Mouse (Mus musculus) ovary, postnatal 36 days (tissue): ENCODE measurements at regions not wholly inside any gene's neighbourhood (a gene's known extent, or its start where the extent isn't known, plus 50 kb on each side); places are given as distances from the start of the nearest gene placed in this dataset.

ENCODE experiments used
- DNase-seq: peaks from one replicate; pipeline ENCODE4 v3.0.0; 2022; ENCODE audit warnings: low spot score, mixed read lengths

DNA sequence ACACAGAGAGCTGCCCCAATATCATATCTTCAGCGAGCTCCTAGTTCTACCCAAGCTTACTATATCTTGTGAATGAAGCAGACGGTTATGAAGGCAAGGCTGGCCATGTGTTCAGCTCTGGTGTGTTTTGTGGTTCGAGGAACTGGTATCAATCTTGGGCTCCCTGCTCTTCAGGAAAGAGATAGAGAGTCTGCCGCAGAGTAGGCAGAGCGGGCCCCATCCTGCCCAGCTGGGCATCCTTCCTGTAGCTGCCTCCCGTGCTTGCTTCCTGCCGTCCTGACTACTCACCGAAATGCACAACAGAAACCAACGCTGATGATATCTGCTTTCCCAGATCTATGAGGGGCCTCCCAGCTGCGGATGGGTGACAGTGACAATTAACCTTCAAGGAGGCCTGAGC lies 60.3 kb downstream of the Snrpe start:
- no peak for DNase-seq

DNA sequence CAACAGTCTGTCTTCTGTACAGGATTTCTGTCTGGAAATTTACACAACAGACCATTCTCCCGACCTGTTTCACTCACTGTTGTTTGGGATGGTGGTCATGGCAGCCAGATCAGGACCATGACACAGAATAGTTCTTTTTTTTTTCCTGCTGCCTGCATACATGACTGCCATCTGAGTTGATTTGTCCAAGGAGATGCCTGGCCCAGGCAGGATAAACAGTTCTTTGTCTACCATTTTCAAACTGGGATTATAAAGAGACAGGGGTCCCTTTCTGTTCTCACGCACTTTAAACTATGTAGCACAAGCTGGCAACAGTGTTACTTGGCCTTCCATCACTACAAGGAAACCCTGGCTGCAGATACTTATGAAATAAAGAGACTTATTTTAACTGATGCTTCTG lies 61.1 kb downstream of the Snrpe start:
- DNase-seq: no peak

DNA sequence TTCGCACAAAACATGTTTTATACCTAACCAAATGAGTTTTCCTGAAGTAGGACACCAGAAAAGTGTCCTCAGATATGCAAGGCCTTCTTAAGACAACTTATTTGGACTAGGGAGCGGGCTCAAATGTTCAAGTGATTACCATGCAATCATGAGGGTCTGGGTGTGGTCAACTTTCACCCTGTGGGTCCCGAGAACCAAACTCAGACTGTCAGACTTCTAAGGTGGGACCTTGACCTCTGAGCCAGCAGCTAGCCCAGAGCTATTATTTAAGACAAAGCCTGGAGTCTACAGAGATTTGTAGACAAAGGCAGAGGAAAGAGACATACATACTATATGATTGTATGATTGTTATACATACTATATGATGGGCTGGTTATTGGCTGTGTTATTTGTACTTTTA lies 62.5 kb downstream of the Snrpe start:
- no peak for DNase-seq

DNA sequence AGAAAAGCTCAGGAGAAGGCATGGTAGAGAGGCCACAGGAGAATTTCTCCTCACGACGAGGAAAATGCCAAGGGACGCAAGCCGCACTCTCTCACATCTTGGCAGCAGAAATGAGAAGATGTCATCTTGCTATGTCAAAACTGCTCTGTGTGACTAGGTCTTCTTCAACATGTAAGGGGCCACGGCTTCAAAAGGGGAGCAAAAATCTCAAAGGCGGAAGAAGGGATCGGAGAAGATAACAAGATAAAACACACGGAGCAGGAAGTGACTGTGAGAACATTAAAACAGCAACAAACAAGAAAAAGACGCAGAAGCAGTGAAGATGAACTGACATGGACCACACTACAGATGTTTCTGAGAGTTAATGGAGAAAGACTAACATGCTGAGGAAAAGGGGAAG lies 65.1 kb downstream of the Snrpe start:
- no peak for DNase-seq

DNA sequence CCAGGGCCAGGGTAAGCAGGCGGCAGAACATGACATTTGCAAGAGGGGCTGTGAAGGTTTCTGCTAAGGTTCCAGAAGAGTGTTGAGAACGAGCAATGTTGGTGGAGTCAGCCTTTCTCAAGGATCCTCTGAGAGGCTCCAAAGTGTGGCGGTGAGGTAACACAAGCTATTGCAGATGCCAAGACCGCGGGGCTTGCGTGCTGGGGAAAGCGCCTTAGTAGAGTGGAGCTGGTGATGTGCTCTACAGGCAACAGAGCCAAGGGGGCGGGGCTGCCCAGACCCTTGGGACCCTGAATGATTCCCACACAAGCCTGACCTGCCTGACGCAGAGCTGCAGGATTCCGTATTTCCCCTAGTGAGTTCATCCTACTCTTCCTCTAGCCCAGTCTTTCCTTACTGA lies 66.3 kb downstream of the Snrpe start:
- no peak for DNase-seq

DNA sequence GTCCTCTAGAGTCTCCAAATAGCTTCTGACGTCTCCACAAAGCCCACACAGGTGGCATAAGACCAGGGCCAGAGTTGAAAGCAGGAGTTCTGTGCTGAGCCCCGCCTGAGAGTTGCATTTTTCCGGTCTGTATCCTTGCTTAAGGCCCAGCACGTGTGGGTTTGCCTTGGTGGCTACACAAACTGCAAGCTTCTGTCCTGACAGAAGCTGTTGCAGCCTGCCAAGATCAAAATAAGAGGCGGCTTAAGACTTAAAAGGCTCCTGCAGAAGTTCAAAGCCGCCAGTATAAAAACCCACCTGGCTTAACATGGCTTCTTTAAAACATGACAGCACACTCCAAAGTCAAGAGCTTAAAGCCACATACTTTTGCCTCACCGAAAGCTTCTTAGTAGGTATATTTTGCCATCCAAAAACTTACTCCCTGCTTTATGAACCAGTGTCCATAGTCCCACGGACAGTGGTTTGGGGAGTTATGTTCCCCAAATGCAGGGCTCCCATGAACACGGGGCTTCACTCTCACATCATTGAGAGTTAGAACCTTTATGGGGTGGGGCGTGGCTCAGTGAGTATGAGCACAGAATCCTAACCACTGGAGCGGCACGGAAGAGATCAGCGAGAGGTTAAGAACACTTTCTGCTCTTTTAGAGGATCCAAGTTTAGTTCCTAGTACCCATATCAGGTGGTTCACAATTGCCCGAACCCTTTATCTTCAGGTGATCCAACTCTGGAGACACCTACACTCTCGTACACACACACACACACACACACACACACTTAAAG lies 67.9 kb downstream of the Snrpe start:
- DNase-seq: no peak

DNA sequence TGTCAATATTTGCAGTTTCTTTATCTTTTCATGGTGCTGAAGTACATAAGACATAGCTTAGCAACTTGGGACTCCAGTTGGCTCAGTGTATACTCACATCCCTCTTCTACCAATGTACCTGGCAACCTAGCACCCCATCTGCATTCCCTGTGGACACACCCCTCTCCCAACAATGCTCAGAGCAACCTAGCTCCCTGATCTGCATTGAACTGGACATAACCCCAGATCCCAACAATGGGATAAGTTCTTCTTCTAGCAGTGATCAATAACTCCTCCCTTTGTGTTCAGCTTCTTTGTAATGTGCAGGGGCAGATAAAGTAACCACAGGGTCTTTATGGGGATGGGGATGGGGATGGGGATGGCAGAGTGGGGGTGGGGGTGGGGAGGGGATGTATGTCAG lies 79.4 kb downstream of the Snrpe start:
- DNase-seq: no peak

DNA sequence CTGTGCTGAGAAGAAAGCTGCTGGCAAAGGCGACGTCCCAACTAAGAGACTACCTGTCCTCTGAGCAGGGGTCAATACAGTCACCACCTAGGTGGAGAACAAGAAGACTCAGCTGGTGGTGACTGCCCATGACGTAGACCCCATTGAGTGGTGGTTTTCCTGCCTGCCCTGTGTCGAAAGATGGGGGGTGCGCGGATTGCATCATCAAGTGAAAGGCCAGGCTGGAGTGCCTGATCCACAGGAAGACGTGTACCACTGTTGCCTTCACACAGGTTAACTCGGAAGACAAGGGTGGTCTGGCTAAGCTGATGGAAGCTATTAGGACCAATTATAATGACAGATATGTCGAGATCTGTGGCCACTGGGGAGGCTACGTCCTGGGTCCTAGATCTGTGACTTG lies 80.3 kb downstream of the Snrpe start:
- DNase-seq: no peak

DNA sequence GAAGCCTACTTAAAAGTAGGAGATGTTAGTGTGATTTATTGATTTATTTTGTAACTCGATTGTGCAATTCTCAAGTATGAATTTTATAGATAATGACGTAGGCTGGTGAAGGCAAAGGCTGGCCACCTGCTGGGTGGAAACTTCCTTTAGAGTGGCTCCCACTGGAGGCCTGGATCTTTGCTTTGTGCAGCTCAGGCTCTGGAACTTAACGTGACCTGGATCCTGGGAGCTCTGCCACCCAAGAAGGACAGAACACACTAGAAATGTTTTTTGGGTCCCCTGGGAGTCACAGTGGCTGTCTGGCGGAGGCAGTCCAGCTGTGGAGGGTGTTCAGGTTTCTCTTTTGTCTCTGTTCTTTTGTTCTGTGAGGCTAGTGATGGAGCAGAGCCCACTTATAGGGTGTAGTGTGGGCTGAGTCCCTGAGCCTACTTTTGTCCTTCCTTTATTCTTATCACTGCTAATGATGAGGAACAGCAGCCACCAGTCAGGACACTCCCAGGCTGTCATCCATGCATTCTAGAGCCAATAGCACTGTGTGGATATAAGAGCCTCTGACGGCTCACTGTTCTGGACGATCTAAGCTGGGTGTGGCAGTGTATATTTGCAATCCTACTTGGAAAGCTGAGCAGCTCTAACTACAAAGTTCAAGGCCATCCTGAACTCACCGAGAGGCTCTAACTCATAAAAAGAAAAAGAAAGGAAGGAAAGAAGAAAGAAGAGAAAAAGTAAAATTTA lies 82.3 kb downstream of the Snrpe start:
- DNase-seq: no peak

DNA sequence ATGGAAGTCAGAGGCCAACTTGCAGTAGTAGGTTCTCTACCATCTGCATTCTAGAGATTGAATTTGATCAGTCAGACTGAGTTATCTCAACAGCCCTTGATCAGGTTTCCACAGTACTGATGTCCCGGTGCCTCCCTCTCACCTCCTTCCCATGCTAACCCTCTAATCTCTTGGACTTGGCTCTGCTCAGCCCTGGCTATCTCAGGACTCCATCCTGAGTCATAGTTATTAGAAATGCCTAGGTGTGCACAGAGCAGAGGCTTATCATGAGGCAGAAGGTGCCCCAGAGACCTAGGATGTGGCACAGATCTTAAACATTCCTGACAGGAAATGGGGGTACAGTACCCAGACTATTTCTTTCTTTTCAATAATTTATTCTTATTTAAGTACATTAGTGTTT lies 87.3 kb downstream of the Snrpe start:
- DNase-seq: no peak

DNA sequence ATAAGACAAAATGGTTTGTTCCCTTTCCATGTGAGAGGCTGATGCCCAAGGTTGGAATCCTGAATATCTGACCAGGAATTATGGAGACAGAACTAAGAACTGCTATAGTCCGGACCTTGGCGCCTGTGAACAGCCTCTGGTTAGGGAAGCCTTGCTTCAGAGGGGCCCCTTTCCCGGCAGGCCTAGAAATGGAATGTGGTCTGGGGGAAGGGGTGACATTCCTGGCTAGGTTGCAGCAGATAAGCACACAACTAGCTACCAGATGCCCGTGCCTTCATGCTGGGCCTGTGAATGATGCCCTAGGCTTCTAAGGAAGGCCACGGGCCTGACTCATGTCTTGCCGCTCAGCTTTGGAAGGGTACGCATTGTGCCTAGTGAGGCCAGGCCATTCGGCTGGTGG lies 89.4 kb downstream of the Snrpe start:
- DNase-seq: no peak

DNA sequence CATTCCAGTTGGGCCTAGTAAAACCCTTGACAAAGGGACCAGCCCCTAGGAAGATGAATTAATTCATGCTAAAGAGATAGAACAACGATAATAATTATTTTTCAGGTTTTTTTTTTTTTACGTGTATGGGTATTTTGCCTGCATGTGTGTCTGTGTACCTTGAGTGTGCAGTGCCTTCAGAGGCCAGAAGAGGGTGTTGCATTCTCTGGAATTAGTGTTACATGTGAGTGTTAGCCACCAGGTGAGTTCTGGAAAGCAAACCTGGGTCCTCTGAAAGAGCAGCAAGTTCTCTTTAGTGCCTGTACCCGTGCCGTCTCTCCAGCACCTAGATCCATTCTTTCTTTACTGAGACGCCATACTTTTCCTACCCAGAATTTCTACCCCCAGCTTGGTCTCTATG lies 92.8 kb upstream of the Sox13 start:
- DNase-seq: no peak

DNA sequence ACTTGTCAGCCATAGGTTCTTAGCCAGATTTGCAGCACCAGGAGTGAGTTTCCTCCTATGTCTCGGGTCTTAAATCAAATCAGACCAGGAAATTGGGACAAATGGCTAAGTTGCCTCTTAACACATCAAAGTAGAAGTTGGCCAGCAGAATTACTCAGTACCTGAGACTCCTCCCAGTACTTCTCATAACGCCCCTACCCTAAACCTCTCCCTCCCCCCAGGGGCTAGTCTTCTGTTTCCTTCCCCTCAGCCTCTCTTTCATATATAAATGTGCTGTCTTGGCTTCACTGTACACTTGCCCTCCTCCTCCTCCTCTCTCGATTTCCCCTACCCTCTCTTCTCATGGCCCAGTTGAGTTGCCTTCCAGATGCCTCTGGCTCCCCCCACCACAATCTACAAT lies 79.9 kb upstream of the Sox13 start:
- DNase-seq: no peak

DNA sequence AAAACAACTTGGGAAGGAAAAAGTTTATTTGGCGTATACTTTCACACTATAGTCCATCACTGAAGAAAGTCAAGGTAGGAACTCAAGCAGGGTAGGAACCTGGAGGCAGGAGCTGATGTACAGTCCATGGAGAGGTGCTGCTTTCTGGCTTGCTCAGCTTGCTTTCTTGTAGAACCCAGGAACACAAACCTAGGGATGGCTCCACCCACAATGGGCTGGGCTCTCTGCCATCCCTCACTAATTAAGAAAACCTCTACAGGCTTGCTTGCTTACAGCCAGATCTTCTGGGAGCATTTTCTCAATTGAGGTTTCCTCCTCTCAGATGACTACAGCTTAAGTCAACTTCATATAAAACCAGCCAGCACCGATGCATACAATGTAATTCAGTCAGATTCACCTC lies 79.2 kb upstream of the Sox13 start:
- DNase-seq: no peak

DNA sequence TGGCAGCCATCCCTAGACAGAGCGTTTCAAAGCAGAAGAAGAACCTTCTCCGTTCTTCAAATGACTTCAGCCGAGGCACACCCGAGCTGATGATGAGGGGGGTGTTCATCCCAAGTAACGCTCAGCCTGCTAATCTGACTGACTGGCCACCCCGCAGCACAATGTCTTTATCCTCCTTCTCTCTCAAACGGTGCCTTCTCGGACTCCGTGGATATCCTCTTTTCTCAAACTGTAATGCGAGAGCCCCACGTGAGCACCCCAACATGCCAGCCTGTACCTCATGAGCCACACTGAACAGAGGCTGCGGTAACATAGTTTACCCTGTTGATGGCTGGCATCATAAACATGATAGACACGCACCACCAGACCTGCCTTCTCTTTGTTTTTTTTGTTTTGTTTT lies 76.8 kb upstream of the Sox13 start:
- DNase-seq: no peak

DNA sequence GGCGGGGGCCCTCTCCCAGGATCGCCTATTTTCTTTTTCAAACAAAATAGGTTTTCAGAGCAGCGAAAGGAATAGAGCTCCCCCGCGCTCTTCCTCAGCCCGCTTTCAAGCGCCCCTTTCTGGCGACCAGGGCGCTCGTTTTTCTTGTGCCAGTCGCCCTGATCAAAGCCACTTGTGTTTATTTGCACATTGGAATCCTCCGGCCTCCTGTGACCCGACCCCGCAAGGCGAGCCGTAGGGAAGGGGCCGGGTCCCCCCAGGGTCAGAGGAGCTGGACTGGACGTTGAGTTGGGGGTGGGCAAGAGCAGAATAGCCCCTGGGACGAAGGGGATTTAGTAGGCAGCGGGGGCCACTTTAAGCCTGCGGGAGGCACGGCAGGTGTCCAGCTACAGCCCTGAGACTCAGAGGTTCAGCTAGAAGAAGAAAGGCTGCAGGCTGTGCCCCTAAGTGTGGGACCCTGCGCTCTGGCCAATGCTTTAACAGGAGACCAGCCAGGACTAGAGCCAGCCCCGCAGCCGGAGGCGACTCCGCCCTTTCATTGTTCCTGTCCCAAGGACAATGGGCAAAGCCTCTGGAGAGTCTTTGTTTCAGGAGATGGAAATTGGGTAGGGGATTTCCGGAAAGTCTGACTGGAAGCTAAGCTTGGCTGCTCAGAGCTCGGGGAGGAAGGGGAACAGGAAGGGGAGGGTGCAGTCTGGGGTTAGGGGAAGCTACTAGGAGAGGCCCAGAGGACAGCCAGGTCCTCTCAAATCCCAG lies 69.0 kb upstream of the Sox13 start:
- peak; percentile 44 for DNase-seq

DNA sequence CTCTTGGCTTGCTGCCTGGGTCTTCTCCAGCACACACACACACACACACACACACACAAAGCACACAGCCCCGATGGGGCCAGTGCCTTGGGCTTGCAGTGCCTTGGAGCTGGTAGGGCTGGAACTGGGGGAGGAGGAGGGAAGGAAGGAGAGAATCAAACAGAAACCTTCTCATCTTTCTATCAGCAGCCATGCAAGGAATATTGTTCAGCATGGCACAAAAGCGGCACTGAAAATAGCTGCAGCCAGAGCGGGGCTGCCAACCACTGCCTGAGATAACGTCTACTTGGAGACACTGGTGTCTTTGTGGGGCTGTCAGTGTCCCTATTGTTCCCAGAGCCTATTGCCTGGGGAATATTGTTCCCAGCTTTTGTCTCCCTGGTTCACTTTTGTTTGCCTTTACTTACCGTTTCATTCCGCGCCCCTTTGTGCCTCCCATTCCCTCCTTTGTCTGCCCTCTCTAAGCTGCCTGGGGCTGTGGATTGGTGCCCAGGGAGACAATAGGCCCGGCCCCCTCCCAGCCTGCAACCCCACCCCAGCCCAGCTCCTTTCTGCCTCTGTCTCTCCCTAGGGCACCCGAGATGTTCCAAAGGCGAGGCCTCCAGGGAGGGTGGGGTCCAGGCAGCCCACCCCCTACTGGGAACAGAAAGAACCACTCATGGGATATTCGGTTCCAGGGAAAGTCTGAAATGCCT lies 68.3 kb upstream of the Sox13 start:
- DNase-seq: peak; percentile 42

DNA sequence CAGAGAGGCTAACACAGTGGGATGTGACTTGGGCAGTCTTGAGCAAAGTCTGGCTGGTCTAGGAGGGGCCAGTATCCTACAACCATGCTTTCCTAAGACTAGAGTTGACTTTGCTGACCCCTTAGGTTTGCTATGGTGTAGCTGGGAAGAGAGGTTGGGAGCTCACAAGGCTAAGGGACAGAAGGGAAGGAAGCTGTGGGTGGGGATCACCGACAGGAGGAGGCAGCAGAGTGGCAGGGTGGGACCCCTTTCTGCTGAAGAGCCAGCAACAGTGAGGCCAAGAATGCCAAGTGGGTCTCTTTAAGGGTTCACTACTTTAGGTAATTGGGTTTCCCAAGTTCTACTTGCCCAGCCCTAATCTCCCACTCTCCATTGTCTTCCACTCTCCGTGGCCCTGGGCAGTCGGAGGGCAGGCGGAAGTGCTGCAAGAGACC lies 67.7 kb upstream of the Sox13 start:
- DNase-seq: no peak

DNA sequence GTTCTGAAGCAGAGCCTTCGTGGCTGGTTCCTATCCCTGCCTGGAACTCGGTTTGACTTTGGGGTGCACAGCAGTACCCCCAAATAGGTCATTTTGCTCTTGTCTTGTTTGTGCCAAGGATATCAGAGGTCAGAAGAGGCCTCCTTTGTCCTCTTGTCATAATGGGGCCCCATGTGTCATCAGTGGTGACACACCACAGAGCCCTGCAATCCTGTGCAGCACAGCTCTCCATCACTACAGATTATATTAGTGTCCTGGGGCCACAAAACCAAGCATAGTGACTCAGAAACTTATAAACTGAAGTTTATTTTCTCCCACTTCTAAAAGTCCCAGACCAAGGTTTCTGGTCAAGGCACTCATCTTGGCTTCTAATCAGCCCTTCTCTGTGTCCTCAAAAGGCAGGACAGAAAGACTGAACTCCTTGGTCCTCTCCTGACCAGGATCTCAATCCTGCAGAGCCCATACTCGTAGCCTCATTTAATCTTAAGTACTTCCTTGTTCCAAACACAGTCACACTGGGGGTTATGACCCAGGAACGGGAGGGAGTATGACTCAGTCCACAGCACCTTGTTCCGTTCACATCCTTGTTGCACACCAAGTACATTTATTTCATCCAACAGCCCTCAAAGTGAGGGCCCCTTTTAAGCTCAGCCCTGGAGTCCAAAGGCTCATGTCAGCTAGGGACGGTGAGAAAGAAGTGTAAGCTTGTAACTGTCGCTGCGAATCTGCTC lies 63.2 kb upstream of the Sox13 start:
- no peak for DNase-seq

DNA sequence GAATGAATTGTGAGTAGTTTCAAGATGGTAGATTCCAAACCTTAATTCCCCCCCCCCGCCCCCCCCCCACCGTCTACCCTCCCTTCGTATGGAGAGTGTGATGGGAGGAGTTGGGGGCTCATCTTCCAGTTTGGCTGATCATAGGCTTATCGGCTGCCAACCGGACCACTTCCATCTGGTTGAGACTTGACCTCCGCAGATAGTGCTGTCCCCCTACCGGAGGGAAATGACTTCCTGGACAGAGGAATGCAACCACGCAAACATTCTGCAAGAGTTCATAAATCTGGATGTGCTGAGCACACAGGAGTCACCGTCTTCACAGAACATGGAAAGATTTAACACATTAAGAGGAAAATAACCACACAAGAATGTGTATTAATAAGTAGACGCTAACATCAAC lies 62.2 kb upstream of the Sox13 start:
- DNase-seq: no peak

DNA sequence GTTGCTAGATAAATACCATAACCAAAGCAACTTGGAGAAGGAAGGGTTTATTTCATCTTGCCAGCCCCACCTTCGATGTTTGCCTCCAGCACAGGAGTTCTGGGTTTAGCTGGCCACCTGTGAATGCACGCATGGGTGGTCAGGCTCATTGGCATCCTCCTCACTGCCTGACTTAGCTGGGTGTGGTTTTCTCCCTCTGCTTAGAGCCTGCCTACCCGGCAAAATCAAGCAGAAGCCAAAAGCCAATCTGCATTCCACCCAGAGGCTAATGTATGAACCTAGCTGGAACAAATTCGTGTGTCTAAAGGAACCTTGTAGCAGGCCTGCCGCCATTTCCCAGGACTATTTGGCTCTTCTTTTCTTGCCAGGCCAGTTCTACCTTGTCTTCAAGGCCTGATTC lies 58.7 kb upstream of the Sox13 start:
- no peak for DNase-seq

DNA sequence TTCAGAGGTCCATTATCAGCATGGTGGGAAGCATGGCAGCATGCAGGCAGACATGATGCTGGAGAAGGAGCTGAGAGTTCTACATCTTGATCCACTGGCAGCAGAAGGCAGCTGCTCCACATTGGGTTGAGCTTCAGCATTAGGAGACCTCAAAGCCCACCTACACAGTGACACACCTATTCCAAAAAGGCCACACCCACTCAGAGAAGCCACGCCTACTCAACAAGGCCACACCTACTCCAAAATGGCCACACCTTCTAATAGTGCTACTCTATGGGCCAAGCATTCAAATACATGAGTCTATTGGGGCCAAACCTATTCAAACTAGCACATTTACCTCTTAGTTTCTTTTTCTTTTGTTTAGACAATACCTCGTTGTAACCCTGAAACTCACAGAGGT lies 50.4 kb upstream of the Sox13 start:
- DNase-seq: no peak
